Mouse (Mus musculus) central nervous system, embryonic 18 days (tissue): ENCODE measurements around the gene Mtif3. TPM values are rescaled to one million over a fixed set of nuclear protein-coding genes. Genes with fewer than 3 reads are reported as not detected.

ENCODE experiments used
- polyA plus RNA-seq: library from polyadenylated mRNA; depleted of rRNA; stranded (reverse); fragments of >200 nt; gene quantifications from 2 replicates; pipeline ENCODE4 v1.2.3, GENCODE M21; 2012; rRNA removed

Mtif3 gene
- 19.9 and 23.2 TPM in 2 replicates for polyA plus RNA-seq

GRCm38 (mm10) chr5:146963118-146963936 lies at the start of gene Mtif3:
Mtif3 (minus strand) TSS chr5:146963800.

GRCm38 (mm10) chr5:146948508-146949088 lies 15.0 kb downstream of the Mtif3 start, which contains the start of gene Gtf3a:
Gtf3a (plus strand) TSS chr5:146948657.

Other genes with a start within 250 kb of the Mtif3 start
- 28.6 and 30.3 TPM in 2 replicates for gene Usp12, start 168.8 kb downstream of the Mtif3 start, polyA plus RNA-seq
- 422 and 424 TPM in 2 replicates for gene Rpl21, start 130.9 kb downstream of the Mtif3 start, polyA plus RNA-seq
- 5.5 and 7.1 TPM in 2 replicates for gene Rasl11a, start 118.7 kb downstream of the Mtif3 start, polyA plus RNA-seq
- gene Gtf3a, start 15.1 kb downstream of the Mtif3 start, polyA plus RNA-seq = 86.0 and 92.1 TPM in 2 replicates
- 6.7 and 7.2 TPM in 2 replicates for gene Lnx2, start 112.8 kb upstream of the Mtif3 start, polyA plus RNA-seq
- gene Polr1d, start 113.2 kb upstream of the Mtif3 start, polyA plus RNA-seq = 103 and 104 TPM in 2 replicates
- gene Gsx1, start 224.9 kb upstream of the Mtif3 start, polyA plus RNA-seq = 2.5 and 2.8 TPM in 2 replicates